Mouse (Mus musculus): Measurements from ENCODE around the gene Atg13. TPM values are rescaled to one million over a fixed set of nuclear protein-coding genes. Genes with fewer than 3 reads are reported as not detected.
A peak's percentile ranks its signal among the peaks of the same experiment; 100 is the strongest.

The Atg13 gene
- total and polyA plus RNA-seq, 3 experiments: 5.8 to 20.7 (median 8.5) TPM

DNA sequence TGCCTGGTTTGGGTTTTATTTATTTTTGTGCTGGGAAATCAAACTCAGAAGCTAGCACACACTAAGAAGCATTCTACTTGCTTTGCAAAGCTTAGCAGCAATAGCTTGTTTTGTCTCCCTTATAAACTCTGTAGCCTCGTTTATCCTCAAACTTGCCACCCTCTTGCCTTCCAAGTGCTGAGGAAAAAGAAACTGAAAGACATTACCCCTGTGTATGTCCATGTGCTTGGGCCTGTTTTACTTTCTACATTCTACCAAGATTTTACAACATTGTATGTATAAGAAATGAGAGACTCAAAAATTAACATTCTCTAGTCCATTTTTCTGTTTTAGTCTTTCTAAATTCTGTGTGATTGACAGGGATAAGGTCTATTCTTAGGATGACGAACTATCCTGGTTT is 14.3 kb upstream of the Atg13 start:
- in situ Hi-C loops (cut with MboI; ENCODE audit: low pct_ligation_motif_present, low pct_unique_long_range_greater_than_20kb, low sequenced_read_pairs): no loop called here
- Histone ChIP-seq H3K4me2 (ENCODE audit: insufficient read depth, low read depth, poor library complexity, severe bottlenecking) (no peak overlapping the region), H3K9ac (ENCODE audit: insufficient read depth, low read depth) (no peak overlapping the region), H3K79me2 (replicated peaks; ENCODE audit: control insufficient read depth, extremely low read depth, insufficient read depth, poor library complexity, severe bottlenecking) (no peaks in the 10 kb centered on the region; the same call in 1 of the 2 replicates), H3K4me1 (ENCODE audit: control insufficient read depth in 1 of 2, insufficient read depth in 2 of 2) (peaks cover 0 to 12% of the 10 kb centered on the region in 2 experiments; a peak in 2 of 4 replicates), H3K4me3 (replicated peaks in 1 of 3; ENCODE audit: low read depth in 2 of 3, low read length in 2 of 3, poor library complexity in 1 of 3) (no peak overlapping the region), H3K27ac (ENCODE audit: insufficient read depth, low read depth) (no peak overlapping the region), H3K36me3 (replicated peaks in 1 of 2; ENCODE audit: control insufficient read depth in 1 of 2, insufficient read depth in 1 of 2, low read length in 1 of 2) (peaks cover 8 to 13% of the 10 kb centered on the region in 2 experiments), H3K9me3 (replicated peaks; ENCODE audit: low read length) (no peaks in the 10 kb centered on the region), H3K27me3 (replicated peaks) (no peaks in the 10 kb centered on the region)
- dilution Hi-C loops (cut with MboI; ENCODE audit: extremely low pct_ligation_motif_present, extremely low pct_unique_long_range_greater_than_20kb, low sequenced_read_pairs): no loop called here
- TF ChIP-seq ELF1 (IDR thresholded peaks at IDR 0.05; ENCODE audit: low read depth, low read length): no peak
- no peak for TF ChIP-seq CHD2 (IDR thresholded peaks at IDR 0.05; ENCODE audit: low read length)
- no peak for TF ChIP-seq MEF2A (IDR thresholded peaks at IDR 0.05; ENCODE audit: borderline replicate concordance, low read depth, low read length)
- no peak for TF ChIP-seq BHLHE40 (IDR thresholded peaks at IDR 0.05; ENCODE audit: low read depth, low read length)
- no peak for TF ChIP-seq HCFC1 (IDR thresholded peaks at IDR 0.05; ENCODE audit: low read depth, low read length)
- DNase-seq (ENCODE audit: extremely low read depth): no peak

DNA sequence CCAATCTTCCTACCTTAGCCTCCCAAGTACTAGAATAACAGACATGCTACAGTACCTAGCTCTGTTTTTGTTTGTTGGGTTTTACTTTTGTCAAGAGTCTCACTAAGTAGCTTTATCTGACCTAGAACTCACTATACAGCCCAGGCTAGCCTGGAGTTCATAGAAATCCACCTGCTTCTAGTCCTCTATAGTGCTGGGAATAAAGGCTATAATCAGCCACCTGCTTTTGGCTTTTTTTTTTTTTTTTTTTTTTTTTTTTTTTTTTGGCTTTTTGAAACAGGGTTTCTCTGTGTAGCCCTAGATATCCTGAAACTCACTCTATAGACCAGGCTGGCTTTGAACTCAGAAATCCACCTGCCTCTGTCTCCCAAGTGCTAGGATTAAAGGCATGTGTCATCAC is 13.6 kb upstream of the Atg13 start:
- Histone ChIP-seq H3K9me3 (replicated peaks; ENCODE audit: low read length) (no peaks in the 10 kb centered on the region), H3K79me2 (replicated peaks; ENCODE audit: control insufficient read depth, extremely low read depth, insufficient read depth, poor library complexity, severe bottlenecking) (no peaks in the 10 kb centered on the region), H3K36me3 (replicated peaks in 1 of 2; ENCODE audit: control insufficient read depth in 1 of 2, insufficient read depth in 1 of 2, low read length in 1 of 2) (peaks cover 8 to 16% of the 10 kb centered on the region in 2 experiments), H3K27ac (ENCODE audit: insufficient read depth, low read depth) (no peak overlapping the region), H3K4me1 (ENCODE audit: control insufficient read depth in 1 of 2, insufficient read depth in 2 of 2) (peaks cover 0 to 11% of the 10 kb centered on the region in 2 experiments; a peak in 2 of 4 replicates), H3K9ac (ENCODE audit: insufficient read depth, low read depth) (no peak overlapping the region), H3K4me2 (ENCODE audit: insufficient read depth, low read depth, poor library complexity, severe bottlenecking) (no peak overlapping the region), H3K27me3 (replicated peaks) (no peaks in the 10 kb centered on the region), H3K4me3 (replicated peaks in 1 of 3; ENCODE audit: low read depth in 2 of 3, low read length in 2 of 3, poor library complexity in 1 of 3) (no peak overlapping the region)
- in situ Hi-C loops (cut with MboI; ENCODE audit: low pct_ligation_motif_present, low pct_unique_long_range_greater_than_20kb, low sequenced_read_pairs): no loop called here
- dilution Hi-C loops (cut with MboI; ENCODE audit: extremely low pct_ligation_motif_present, extremely low pct_unique_long_range_greater_than_20kb, low sequenced_read_pairs): no loop called here
- no peak for DNase-seq (ENCODE audit: extremely low read depth)
- TF ChIP-seq JUN (IDR thresholded peaks at IDR 0.05; ENCODE audit: insufficient read depth, low read depth, low read length): no peak
- peak; percentile 61 for TF ChIP-seq ZNF384 (IDR thresholded peaks at IDR 0.05; ENCODE audit: low read depth, low read length)

DNA sequence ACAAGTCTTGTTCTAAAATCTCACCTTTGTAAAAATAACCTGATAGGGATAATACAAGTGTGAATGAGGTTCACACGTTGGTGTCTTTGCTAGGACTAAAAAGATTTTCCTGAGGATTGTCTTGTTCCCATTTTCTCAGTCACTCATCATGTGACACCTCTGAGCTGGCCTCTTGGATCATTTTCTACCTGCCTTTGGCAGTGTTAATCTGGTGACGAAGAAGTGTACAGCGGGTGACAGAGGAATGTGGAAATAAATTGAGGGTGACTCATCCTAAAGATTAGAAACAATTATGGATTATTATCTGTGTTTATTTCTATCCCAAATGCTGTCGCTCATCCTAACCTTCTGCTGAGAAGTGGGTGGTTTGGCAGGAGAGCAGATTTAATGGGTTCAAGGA is 13.0 kb upstream of the Atg13 start:
- no peak overlapping the region for H3K4me2 ChIP-seq (ENCODE audit: insufficient read depth, low read depth, poor library complexity, severe bottlenecking)
- dilution Hi-C loops (cut with MboI; ENCODE audit: extremely low pct_ligation_motif_present, extremely low pct_unique_long_range_greater_than_20kb, low sequenced_read_pairs) (no loop called here), in situ Hi-C loops (cut with MboI; ENCODE audit: low pct_ligation_motif_present, low pct_unique_long_range_greater_than_20kb, low sequenced_read_pairs) (no loop called here)
- no peak for DNase-seq (ENCODE audit: extremely low read depth)
- no peak for TF ChIP-seq TBP (conservative IDR thresholded peaks at IDR 0.05; ENCODE audit: low read depth, low read length)
- no peak for TF ChIP-seq BHLHE40 (IDR thresholded peaks at IDR 0.05; ENCODE audit: low read depth, low read length)
- no peak for TF ChIP-seq MEF2A (IDR thresholded peaks at IDR 0.05; ENCODE audit: borderline replicate concordance, low read depth, low read length)
- no peak for TF ChIP-seq JUN (IDR thresholded peaks at IDR 0.05; ENCODE audit: insufficient read depth, low read depth, low read length)
- TF ChIP-seq USF2 (conservative IDR thresholded peaks at IDR 0.05; ENCODE audit: low read depth, low read length): no peak
- TF ChIP-seq CHD2 (IDR thresholded peaks at IDR 0.05; ENCODE audit: low read length): no peak
- no peak for TF ChIP-seq TCF12 (IDR thresholded peaks at IDR 0.05; ENCODE audit: low read depth, low read length)
- no peak for TF ChIP-seq MAZ (IDR thresholded peaks at IDR 0.05; ENCODE audit: low read depth, low read length)
- TF ChIP-seq JUND (conservative IDR thresholded peaks at IDR 0.05; ENCODE audit: low read depth, low read length): no peak
- no peak for TF ChIP-seq KAT2A (IDR thresholded peaks at IDR 0.05; ENCODE audit: insufficient replicate concordance, low read length)
- no peak for TF ChIP-seq USF1 (IDR thresholded peaks at IDR 0.05; ENCODE audit: low read depth, low read length)
- no peak for TF ChIP-seq RCOR1 (conservative IDR thresholded peaks at IDR 0.05; ENCODE audit: low read depth, low read length)
- no peak for TF ChIP-seq CTCF (conservative IDR thresholded peaks at IDR 0.05 in 1 of 2, IDR thresholded peaks at IDR 0.05 in 1 of 2; ENCODE audit: low read depth in 2 of 2, low read length in 2 of 2)
- TF ChIP-seq ZMIZ1 (IDR thresholded peaks at IDR 0.05; ENCODE audit: low read depth, low read length): no peak
- no peak for TF ChIP-seq MXI1 (IDR thresholded peaks at IDR 0.05; ENCODE audit: low read depth, low read length)
- TF ChIP-seq MAFK (IDR thresholded peaks at IDR 0.05; ENCODE audit: insufficient replicate concordance, low read length): no peak
- no peak for TF ChIP-seq PAX5 (IDR thresholded peaks at IDR 0.05; ENCODE audit: low read length)
- peaks cover 8 to 20% of the 10 kb centered on the region in 2 experiments for H3K36me3 ChIP-seq (replicated peaks in 1 of 2; ENCODE audit: control insufficient read depth in 1 of 2, insufficient read depth in 1 of 2, low read length in 1 of 2)
- no peak overlapping the region for H3K4me3 ChIP-seq (replicated peaks in 1 of 3; ENCODE audit: low read depth in 2 of 3, low read length in 2 of 3, poor library complexity in 1 of 3)
- no peaks in the 10 kb centered on the region for H3K9me3 ChIP-seq (replicated peaks; ENCODE audit: low read length)
- no peaks in the 10 kb centered on the region for H3K27me3 ChIP-seq (replicated peaks)
- H3K27ac ChIP-seq (ENCODE audit: insufficient read depth, low read depth): no peak overlapping the region
- no peaks in the 10 kb centered on the region for H3K79me2 ChIP-seq (replicated peaks; ENCODE audit: control insufficient read depth, extremely low read depth, insufficient read depth, poor library complexity, severe bottlenecking)
- no peak overlapping the region for H3K9ac ChIP-seq (ENCODE audit: insufficient read depth, low read depth)
- peaks cover 0 to 17% of the 10 kb centered on the region in 2 experiments; a peak in 2 of 4 replicates for H3K4me1 ChIP-seq (ENCODE audit: control insufficient read depth in 1 of 2, insufficient read depth in 2 of 2)
